Comparison of ENCODE assay signal across 15 mouse cellular contexts in the genomic region with DNA sequence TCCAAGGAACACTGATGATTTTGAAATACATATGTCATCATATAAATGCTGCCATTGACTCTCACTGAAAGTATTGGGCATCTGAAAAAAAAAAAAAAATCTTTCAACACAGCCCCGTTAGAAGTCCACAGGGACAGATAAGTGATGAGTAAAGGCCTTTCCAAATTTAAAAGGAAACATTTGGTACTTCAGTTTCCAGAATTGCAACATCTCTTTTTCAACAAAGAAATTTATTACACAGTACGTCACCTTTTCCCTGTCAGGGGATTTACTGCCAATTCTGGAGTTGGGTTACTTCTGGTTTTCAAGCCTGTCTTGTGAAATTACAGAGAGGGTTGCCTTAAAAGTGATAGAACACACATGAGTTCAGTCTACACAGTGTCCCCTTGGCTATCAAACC.
A peak's percentile ranks its signal among the peaks of the same experiment; 100 is the strongest.
DNase-seq lines count a peak whose midpoint lies in the region; ATAC-seq and TF ChIP-seq lines count a peak whose summit lies in the region.
"Had no signal": no experiment of that assay in that cellular context is flagged by ENCODE, and none has a peak within 500 bp of the region (broad histone marks: within the 10 kb centered on the region; RNA-seq: fewer than 3 reads in every experiment).

No protein-coding gene starts in this region.

- H3K4me2 ChIP-seq in heart, postnatal 0 days (ENCODE audit: low read depth, low read length), result no peak overlapping the region
- H3K4me2 ChIP-seq: embryonic facial prominence, embryonic 15.5 days; hindbrain, embryonic 13.5 days; liver, embryonic 13.5 days had no signal

- H3K36me3 ChIP-seq in heart, postnatal 0 days (replicated peaks; ENCODE audit: control insufficient read depth, insufficient read depth, low read length), result no peaks in the 10 kb centered on the region
- H3K36me3 ChIP-seq in heart, embryonic 10.5 days, result no peaks in the 10 kb centered on the region
- H3K36me3 ChIP-seq: embryonic facial prominence, embryonic 15.5 days; hindbrain, embryonic 13.5 days; liver, embryonic 13.5 days; midbrain, embryonic 10.5 days had no signal

- no peak overlapping the region for H3K27ac ChIP-seq in heart, postnatal 0 days (ENCODE audit: low read depth)
- H3K27ac ChIP-seq in heart, embryonic 10.5 days, result no peak overlapping the region
- H3K27ac ChIP-seq: embryonic facial prominence, embryonic 15.5 days; hindbrain, embryonic 13.5 days; liver, embryonic 13.5 days; midbrain, embryonic 10.5 days had no signal

- no peak; the same call in 1 of the 2 replicates for ATAC-seq in heart, postnatal 0 days (ENCODE audit: insufficient read depth, low read depth)
- ATAC-seq: forebrain, embryonic 16.5 days; intestine, postnatal 0 days had no signal

- no peak overlapping the region for H3K4me3 ChIP-seq in heart, postnatal 0 days (ENCODE audit: low read depth, low read length)
- no peak overlapping the region for H3K4me3 ChIP-seq in heart, embryonic 10.5 days
- H3K4me3 ChIP-seq: embryonic facial prominence, embryonic 15.5 days; hindbrain, embryonic 13.5 days; liver, embryonic 13.5 days; midbrain, embryonic 10.5 days had no signal

- H3K9me3 ChIP-seq in heart, postnatal 0 days (replicated peaks; ENCODE audit: control insufficient read depth, low read length), result no peaks in the 10 kb centered on the region
- H3K9me3 ChIP-seq in heart, embryonic 10.5 days, result no peaks in the 10 kb centered on the region
- H3K9me3 ChIP-seq: embryonic facial prominence, embryonic 15.5 days; hindbrain, embryonic 13.5 days; liver, embryonic 13.5 days; midbrain, embryonic 10.5 days had no signal

- no peaks in the 10 kb centered on the region for H3K27me3 ChIP-seq in heart, postnatal 0 days (ENCODE audit: control insufficient read depth, insufficient read depth, low read length)
- no peaks in the 10 kb centered on the region for H3K27me3 ChIP-seq in heart, embryonic 10.5 days (ENCODE audit: insufficient read depth, poor library complexity, severe bottlenecking)
- H3K27me3 ChIP-seq: embryonic facial prominence, embryonic 15.5 days; hindbrain, embryonic 13.5 days; liver, embryonic 13.5 days had no signal

- WGBS in heart, postnatal 0 days, result 59% methylated on average over 2 of the region's 2 CpGs
- WGBS in heart, embryonic 10.5 days, result 62% methylated on average over 2 of the region's 2 CpGs

- peak; percentile 29 for DNase-seq in heart, postnatal 0 days (ENCODE audit: low spot score)
- no peak for DNase-seq in heart, embryonic 10.5 days (ENCODE audit: low spot score)
- peak; percentile 84 for DNase-seq in 3T3-L1 (ENCODE audit: low read depth, low spot score)
- DNase-seq in NIH3T3 (ENCODE audit: low read depth), result peak; percentile 84
- DNase-seq in lung, postnatal 14 days, result peak; percentile 13
- DNase-seq in T-cell, adult 2 months (ENCODE audit: low spot score), result no peak
- DNase-seq in right cerebral cortex, postnatal 14 days, result no peak
- DNase-seq: gastrocnemius, postnatal 14 days; liver, embryonic 13.5 days; retina, postnatal 1 day had no signal

- no peak overlapping the region for H3K9ac ChIP-seq in heart, postnatal 0 days (replicated peaks; ENCODE audit: low read depth, low read length)
- H3K9ac ChIP-seq: embryonic facial prominence, embryonic 15.5 days; hindbrain, embryonic 13.5 days; liver, embryonic 13.5 days had no signal

- TF ChIP-seq EP300 in heart, postnatal 0 days (IDR thresholded peaks at IDR 0.05; ENCODE audit: low read depth), result no peak

- no peak for TF ChIP-seq CTCF in heart, postnatal 0 days (IDR thresholded peaks at IDR 0.05; ENCODE audit: low read depth)

- no peaks in the 10 kb centered on the region for H3K4me1 ChIP-seq in heart, postnatal 0 days (ENCODE audit: control insufficient read depth, insufficient read depth)
- H3K4me1 ChIP-seq in heart, embryonic 10.5 days, result no peaks in the 10 kb centered on the region
- H3K4me1 ChIP-seq: embryonic facial prominence, embryonic 15.5 days; hindbrain, embryonic 13.5 days; liver, embryonic 13.5 days had no signal

Comparison
In these comparisons a context has a peak if more than half of its experiments do, and no peak if none do; other contexts are left out.
1. DNase-seq: peak in heart, postnatal 0 days (single experiment), 3T3-L1 (single experiment), NIH3T3 (single experiment) and lung, postnatal 14 days (single experiment); none in heart, embryonic 10.5 days (single experiment), T-cell, adult 2 months (single experiment) and right cerebral cortex, postnatal 14 days (single experiment).